Mouse (Mus musculus) lung, embryonic 14.5 days (tissue): ENCODE data around the gene Fxyd2. TPM values are rescaled to one million over a fixed set of nuclear protein-coding genes. Genes with fewer than 3 reads are reported as not detected.

ENCODE experiments used
- ATAC-seq: fragments of 200-750 bp; cut with Nextera tagmentation; 2 replicates; pipeline ENCODE4 v1.8.0; 2017; ENCODE audit warnings: mild to moderate bottlenecking, moderate TSS enrichment, moderate library complexity; ENCODE audit not compliant: insufficient read depth
- DNase-seq: peaks from one replicate; pipeline ENCODE4 v3.0.0-alpha.2; 2015
- H3K27ac ChIP-seq: fragments of 300-500 bp; sonication (generic); 2 replicates; pipeline ENCODE4 v1.5.1; 2014; ENCODE audit warnings: low read depth, mild to moderate bottlenecking, moderate library complexity
- H3K27me3 ChIP-seq: fragments of 300-500 bp; sonication (generic); 2 replicates; pipeline ENCODE4 v1.6.1; 2014; ENCODE audit warnings: low read length, control low read depth; ENCODE audit not compliant: insufficient read depth
- H3K36me3 ChIP-seq: fragments of 300-500 bp; sonication (generic); 2 replicates; pipeline ENCODE4 v1.6.1; 2014; ENCODE audit warnings: control low read depth; ENCODE audit not compliant: insufficient read depth
- H3K4me1 ChIP-seq: fragments of 300-500 bp; sonication (generic); 2 replicates; pipeline ENCODE4 v1.6.1; 2014; ENCODE audit warnings: antibody characterized with exemption, control low read depth; ENCODE audit not compliant: insufficient read depth
- H3K4me2 ChIP-seq: fragments of 300-500 bp; sonication (generic); 2 replicates; pipeline ENCODE4 v1.6.1; 2014; ENCODE audit warnings: mild to moderate bottlenecking
- H3K4me3 ChIP-seq: fragments of 300-500 bp; sonication (generic); 2 replicates; pipeline ENCODE4 v1.5.1; 2014; ENCODE audit warnings: low read depth, low read length
- H3K9ac ChIP-seq: fragments of 300-500 bp; sonication (generic); 2 replicates; pipeline ENCODE4 v1.6.1; 2014
- H3K9me3 ChIP-seq: fragments of 300-500 bp; sonication (generic); 2 replicates; pipeline ENCODE4 v1.6.1; 2016; ENCODE audit warnings: low read depth, low read length, control low read depth
- CTCF ChIP-seq: IDR thresholded peaks from 2 replicates; pipeline ENCODE4 v1.5.1; 2016; ENCODE audit warnings: antibody characterized with exemption, low read depth
- WGBS: fragments of 180-500 bp; shearing (Covaris S2); extraction: QIAGEN DNeasy Blood & Tissue Kit; methylation state at CpG from one replicate; pipeline ENCODE4 v1.1.7; 2014; 5-methylcytosine and 5-hydroxymethylcytosine counted together
- polyA plus RNA-seq: library from polyadenylated mRNA; unstranded; fragments of >200 nt; fragmentation: Nextera tagmentation; extraction: Ambion mirVana; gene quantifications from 2 replicates; pipeline ENCODE4 v1.2.1, GENCODE M21; 2014

The Fxyd2 gene
- polyA plus RNA-seq, 1 experiment from 2014 or later: 1.5 TPM

- no peaks in the 10 kb centered on the region; the same call in 1 of the 2 replicates for H3K4me1 ChIP-seq
- no peaks in the 10 kb centered on the region for H3K9me3 ChIP-seq
- TF ChIP-seq CTCF: peak; percentile 96
- no peak overlapping the region for H3K9ac ChIP-seq
- no peaks in the 10 kb centered on the region for H3K36me3 ChIP-seq
- H3K4me3 ChIP-seq: peak overlapping the region; percentile 19
- no peaks in the 10 kb centered on the region for H3K27me3 ChIP-seq
- H3K4me2 ChIP-seq: peak overlapping the region; percentile 55
- peak; percentile 78 for ATAC-seq
- WGBS: 34% methylated on average over 33 of the region's 33 CpGs
- peak; percentile 90 for DNase-seq
- peak overlapping the region; percentile 50; the same call in 1 of the 2 replicates for H3K27ac ChIP-seq
Measured at GRCm38 (mm10) chr9:45407706-45408675, 8.5 kb downstream of the Fxyd2 start.

GRCm38 (mm10) chr9:45410193-45410592 lies 10.7 kb downstream of the Fxyd2 start:
- 46% methylated on average over 5 of the region's 5 CpGs for WGBS
- ATAC-seq (no peak), DNase-seq (no peak)
- H3K4me1 ChIP-seq: no peaks in the 10 kb centered on the region; the same call in 1 of the 2 replicates
- H3K9me3 ChIP-seq: no peaks in the 10 kb centered on the region
- no peak overlapping the region for H3K4me3 ChIP-seq
- H3K27ac ChIP-seq: no peak overlapping the region
- no peak for TF ChIP-seq CTCF
- no peak overlapping the region for H3K4me2 ChIP-seq
- H3K36me3 ChIP-seq: no peaks in the 10 kb centered on the region
- H3K9ac ChIP-seq: no peak overlapping the region
- no peaks in the 10 kb centered on the region for H3K27me3 ChIP-seq

GRCm38 (mm10) chr9:45410614-45411013 lies 11.1 kb downstream of the Fxyd2 start:
- ATAC-seq: no peak
- 87% methylated on average over 2 of the region's 2 CpGs for WGBS
- no peak for DNase-seq
- no peaks in the 10 kb centered on the region for H3K36me3 ChIP-seq
- H3K9ac ChIP-seq: no peak overlapping the region
- no peak overlapping the region for H3K4me2 ChIP-seq
- H3K4me1 ChIP-seq: no peaks in the 10 kb centered on the region; the same call in 1 of the 2 replicates
- no peaks in the 10 kb centered on the region for H3K27me3 ChIP-seq
- TF ChIP-seq CTCF: no peak
- H3K27ac ChIP-seq: no peak overlapping the region
- no peak overlapping the region for H3K4me3 ChIP-seq
- no peaks in the 10 kb centered on the region for H3K9me3 ChIP-seq

GRCm38 (mm10) chr9:45411111-45411510 lies 11.6 kb downstream of the Fxyd2 start:
- Histone ChIP-seq H3K4me1 (no peaks in the 10 kb centered on the region; the same call in 1 of the 2 replicates), H3K9me3 (no peaks in the 10 kb centered on the region), H3K36me3 (no peaks in the 10 kb centered on the region), H3K4me2 (no peak overlapping the region), H3K9ac (no peak overlapping the region), H3K27ac (no peak overlapping the region), H3K27me3 (no peaks in the 10 kb centered on the region), H3K4me3 (no peak overlapping the region)
- TF ChIP-seq CTCF: no peak
- DNase-seq: no peak
- WGBS: 81% methylated on average over 3 of the region's 3 CpGs
- ATAC-seq: no peak

- Histone ChIP-seq H3K4me1 (no peaks in the 10 kb centered on the region; the same call in 1 of the 2 replicates), H3K36me3 (no peaks in the 10 kb centered on the region), H3K27me3 (no peaks in the 10 kb centered on the region), H3K9me3 (no peaks in the 10 kb centered on the region), H3K27ac (no peak overlapping the region), H3K4me2 (peak overlapping the region; percentile 39), H3K4me3 (no peak overlapping the region), H3K9ac (no peak overlapping the region)
- peak; percentile 48; the same call in 1 of the 2 replicates for ATAC-seq
- peak; percentile 82 for TF ChIP-seq CTCF
- peak; percentile 87 for DNase-seq
- WGBS: 11% methylated on average over 7 of the region's 7 CpGs
Measured at GRCm38 (mm10) chr9:45411803-45412202, 12.3 kb downstream of the Fxyd2 start.

- 0 out of 2 replicates have a peak, but pooled peaks have one; percentile 51 for ATAC-seq
- no peak overlapping the region for H3K4me3 ChIP-seq
- WGBS: 6% methylated on average over 10 of the region's 10 CpGs
- no peaks in the 10 kb centered on the region; the same call in 1 of the 2 replicates for H3K4me1 ChIP-seq
- H3K27me3 ChIP-seq: no peaks in the 10 kb centered on the region
- peak; percentile 93 for TF ChIP-seq CTCF
- peak; percentile 96 for DNase-seq
- H3K4me2 ChIP-seq: peak overlapping the region; percentile 39
- no peak overlapping the region for H3K27ac ChIP-seq
- H3K36me3 ChIP-seq: no peaks in the 10 kb centered on the region
- H3K9me3 ChIP-seq: no peaks in the 10 kb centered on the region
- H3K9ac ChIP-seq: no peak overlapping the region
Measured at GRCm38 (mm10) chr9:45412287-45412686, 12.8 kb downstream of the Fxyd2 start.
